Mouse (Mus musculus) kidney, embryonic 16.5 days (tissue): ENCODE measurements around the gene Adamtsl3. TPM values are rescaled to one million over a fixed set of nuclear protein-coding genes. Genes with fewer than 3 reads are reported as not detected.

ENCODE experiments used
- ATAC-seq: fragments of 200-750 bp; cut with Nextera tagmentation; 2 replicates; pipeline ENCODE4 v1.8.0; 2017; ENCODE audit warnings: moderate TSS enrichment; ENCODE audit not compliant: low FRiP score, low TSS enrichment
- H3K27ac ChIP-seq: fragments of 300-500 bp; sonication (generic); 2 replicates; pipeline ENCODE4 v1.5.1; 2014; ENCODE audit warnings: low read length
- H3K27me3 ChIP-seq: fragments of 300-500 bp; sonication (generic); 2 replicates; pipeline ENCODE4 v1.6.1; 2014; ENCODE audit warnings: low read length, control low read depth, mixed read lengths; ENCODE audit not compliant: insufficient read depth
- H3K36me3 ChIP-seq: fragments of 300-500 bp; sonication (generic); 2 replicates; pipeline ENCODE4 v1.6.1; 2014; ENCODE audit warnings: low read length, control low read depth, mixed read lengths; ENCODE audit not compliant: insufficient read depth
- H3K4me1 ChIP-seq: fragments of 300-500 bp; sonication (generic); 2 replicates; pipeline ENCODE4 v1.6.1; 2014; ENCODE audit warnings: low read length, control low read depth, mixed read lengths; ENCODE audit not compliant: insufficient read depth
- H3K4me2 ChIP-seq: fragments of 300-500 bp; sonication (generic); replicated peaks from 2 replicates; pipeline ENCODE4 v1.6.1; 2014; ENCODE audit warnings: low read depth, low read length
- H3K4me3 ChIP-seq: fragments of 300-500 bp; sonication (generic); 2 replicates; pipeline ENCODE4 v1.5.1; 2014; ENCODE audit warnings: mild to moderate bottlenecking, low read length
- H3K9ac ChIP-seq: fragments of 300-500 bp; sonication (generic); replicated peaks from 2 replicates; pipeline ENCODE4 v1.6.1; 2014; ENCODE audit warnings: low read length
- H3K9me3 ChIP-seq: fragments of 300-500 bp; sonication (generic); 2 replicates; pipeline ENCODE4 v1.6.1; 2016; ENCODE audit warnings: low read length, control low read depth
- WGBS: fragments of 180-500 bp; shearing (Covaris S2); extraction: QIAGEN DNeasy Blood & Tissue Kit; methylation state at CpG from one replicate; pipeline ENCODE4 v1.1.7; 2014; 5-methylcytosine and 5-hydroxymethylcytosine counted together
- polyA plus RNA-seq: library from polyadenylated mRNA; unstranded; fragments of >200 nt; fragmentation: Nextera tagmentation; extraction: Ambion mirVana; gene quantifications from 2 replicates; pipeline ENCODE4 v1.2.1, GENCODE M21; 2015

Gene Adamtsl3
- polyA plus RNA-seq, 1 experiment from 2014 or later = 0.47 TPM

DNA sequence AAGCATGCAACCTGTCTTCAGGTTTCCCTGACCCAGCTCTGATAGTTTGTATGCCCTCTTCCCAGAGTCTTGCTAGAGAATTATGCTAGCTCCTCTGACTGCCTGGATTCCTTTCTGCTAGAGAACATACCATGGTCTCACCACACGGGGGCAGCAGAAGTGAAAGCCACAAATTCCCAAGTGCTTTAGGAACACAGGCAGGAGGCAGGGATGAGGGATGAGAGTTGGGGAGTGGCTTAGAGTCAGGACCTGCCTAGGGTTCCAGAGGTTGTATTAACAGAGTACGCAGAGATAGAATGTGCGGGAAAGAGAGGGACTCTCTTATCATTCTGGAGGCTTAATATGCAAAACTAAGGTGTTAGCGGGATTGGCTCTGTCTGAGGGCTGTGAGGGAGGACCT lies 168.6 kb downstream of the Adamtsl3 start:
- ATAC-seq = peak; percentile 61; the same call in 1 of the 2 replicates
- Histone ChIP-seq H3K36me3 (no peaks in the 10 kb centered on the region), H3K4me2 (no peak overlapping the region), H3K27ac (no peak overlapping the region), H3K4me1 (no peaks in the 10 kb centered on the region), H3K27me3 (no peaks in the 10 kb centered on the region), H3K4me3 (no peak overlapping the region), H3K9ac (no peak overlapping the region), H3K9me3 (no peaks in the 10 kb centered on the region)
- 32% methylated on average over 4 of the region's 4 CpGs for WGBS

DNA sequence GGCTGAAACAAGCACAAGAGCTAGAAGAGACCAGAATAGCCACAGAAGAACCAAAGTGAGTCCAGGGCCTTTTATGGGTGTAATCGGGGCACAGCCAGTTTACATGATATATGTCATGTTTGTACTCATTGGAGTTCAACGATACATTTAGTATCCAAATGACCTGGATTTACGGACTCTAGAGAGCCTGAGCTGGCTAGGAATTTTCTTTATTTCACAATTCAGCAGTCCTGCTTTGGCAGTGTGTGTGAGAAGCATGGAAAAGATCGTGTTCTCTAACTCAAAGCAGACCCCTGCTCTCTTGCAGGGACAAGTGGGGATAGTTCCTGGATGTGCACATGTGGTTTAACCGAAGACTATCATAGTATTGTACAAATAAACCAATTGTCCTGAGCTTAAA lies 195.1 kb downstream of the Adamtsl3 start:
- H3K4me2 ChIP-seq = no peak overlapping the region
- WGBS = 43% methylated on average over 5 of the region's 5 CpGs
- no peaks in the 10 kb centered on the region for H3K9me3 ChIP-seq
- H3K36me3 ChIP-seq = no peaks in the 10 kb centered on the region
- H3K4me1 ChIP-seq = peaks cover 2% of the 10 kb centered on the region; the same call in 1 of the 2 replicates
- no peak overlapping the region for H3K4me3 ChIP-seq
- H3K9ac ChIP-seq = no peak overlapping the region
- ATAC-seq = no peak
- no peak overlapping the region for H3K27ac ChIP-seq
- H3K27me3 ChIP-seq = 0 out of 2 replicates have a peak, but pooled peaks cover 3% of the 10 kb centered on the region

DNA sequence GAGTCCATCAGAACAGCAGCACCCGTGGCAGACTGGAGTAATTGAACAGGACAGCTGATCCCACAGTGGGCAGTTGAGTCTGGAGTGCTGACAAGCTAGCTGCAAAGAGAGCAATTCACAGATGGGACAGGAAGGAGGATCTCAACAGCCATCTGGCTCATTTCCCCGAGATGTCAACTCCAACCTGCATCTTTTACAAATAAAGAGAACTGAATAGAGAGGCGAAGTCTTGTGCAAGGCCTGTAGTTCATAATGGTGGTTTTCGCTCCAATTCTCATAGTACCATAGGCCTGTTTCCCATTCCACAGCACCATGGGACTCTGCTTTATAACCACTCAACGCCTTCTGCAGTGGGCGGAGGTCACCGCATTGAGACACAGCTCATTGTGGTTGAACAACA lies 195.9 kb downstream of the Adamtsl3 start:
- peaks cover 2% of the 10 kb centered on the region; the same call in 1 of the 2 replicates for H3K4me1 ChIP-seq
- H3K9me3 ChIP-seq = no peaks in the 10 kb centered on the region
- 0 out of 2 replicates have a peak, but pooled peaks cover 3% of the 10 kb centered on the region for H3K27me3 ChIP-seq
- no peak overlapping the region for H3K4me2 ChIP-seq
- H3K27ac ChIP-seq = no peak overlapping the region
- H3K4me3 ChIP-seq = no peak overlapping the region
- ATAC-seq = no peak
- no peak overlapping the region for H3K9ac ChIP-seq
- no peaks in the 10 kb centered on the region for H3K36me3 ChIP-seq
- 81% methylated on average over 7 of the region's 7 CpGs for WGBS

DNA sequence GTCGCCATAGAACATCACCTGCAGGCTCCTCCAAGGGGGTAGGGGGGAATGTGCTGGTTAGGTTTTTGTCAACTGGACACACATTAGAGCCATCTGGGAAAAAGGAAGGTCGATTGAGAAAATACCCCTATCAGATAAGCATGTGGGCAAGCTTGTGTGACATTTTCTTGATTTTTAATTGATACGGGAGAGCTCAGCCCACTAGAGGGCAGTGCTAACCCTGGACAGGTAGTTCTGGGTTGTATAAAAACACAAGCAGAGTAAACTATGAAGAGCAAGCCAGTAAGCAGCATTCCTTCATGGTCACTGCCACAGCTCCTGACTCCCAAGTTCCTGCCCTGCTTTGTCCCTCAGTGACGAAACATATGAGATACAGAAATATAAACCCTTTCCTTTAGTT lies 197.7 kb downstream of the Adamtsl3 start:
- Histone ChIP-seq H3K9me3 (no peaks in the 10 kb centered on the region), H3K27me3 (0 out of 2 replicates have a peak, but pooled peaks cover 3% of the 10 kb centered on the region), H3K4me1 (peaks cover 2% of the 10 kb centered on the region; the same call in 1 of the 2 replicates), H3K9ac (no peak overlapping the region), H3K4me3 (no peak overlapping the region), H3K36me3 (no peaks in the 10 kb centered on the region), H3K27ac (no peak overlapping the region), H3K4me2 (no peak overlapping the region)
- 78% methylated on average over 4 of the region's 4 CpGs for WGBS
- ATAC-seq = no peak

DNA sequence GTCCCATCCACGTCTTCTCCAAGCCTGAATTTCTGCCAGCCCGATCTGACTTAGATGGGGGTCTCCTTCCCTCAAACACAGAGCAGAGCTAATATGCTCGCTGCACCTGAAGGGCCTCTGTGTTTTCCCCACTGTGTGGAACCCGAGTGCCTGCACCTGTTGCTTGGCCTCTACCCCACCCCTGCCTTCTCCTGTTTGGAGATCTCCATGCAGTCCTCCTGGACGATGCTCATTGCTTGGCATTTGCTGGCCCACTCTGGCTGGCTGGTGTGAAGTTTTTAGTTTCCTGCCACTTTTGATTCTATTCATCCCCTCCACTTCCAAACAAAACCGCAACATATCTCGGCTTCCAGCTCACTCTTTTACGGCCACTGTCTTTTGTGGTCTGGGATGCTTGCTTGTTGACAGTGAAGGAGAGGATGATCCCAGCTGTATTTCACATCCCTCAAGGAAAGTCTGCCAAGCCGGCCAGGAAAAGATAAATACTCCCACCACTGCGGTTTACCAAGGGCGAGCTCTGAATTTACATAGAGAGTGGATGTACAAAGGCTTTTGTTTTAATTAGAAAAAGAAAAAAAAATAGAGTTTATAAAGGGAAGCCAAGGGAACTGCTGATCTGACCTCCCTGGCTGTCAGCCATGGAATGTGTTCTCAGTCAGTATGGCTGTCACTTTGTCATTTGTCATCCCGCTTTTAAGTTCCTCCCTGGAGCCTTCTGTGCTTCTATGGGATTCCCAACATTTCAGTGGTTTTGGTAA lies 198.4 kb downstream of the Adamtsl3 start:
- H3K27me3 ChIP-seq = 0 out of 2 replicates have a peak, but pooled peaks cover 3% of the 10 kb centered on the region
- H3K9me3 ChIP-seq = no peaks in the 10 kb centered on the region
- H3K4me1 ChIP-seq = peaks cover 2% of the 10 kb centered on the region; the same call in 1 of the 2 replicates
- ATAC-seq = peak; percentile 89
- H3K4me2 ChIP-seq = no peak overlapping the region
- no peak overlapping the region for H3K9ac ChIP-seq
- no peak overlapping the region for H3K27ac ChIP-seq
- H3K4me3 ChIP-seq = no peak overlapping the region
- no peaks in the 10 kb centered on the region for H3K36me3 ChIP-seq
- 39% methylated on average over 12 of the region's 12 CpGs for WGBS

DNA sequence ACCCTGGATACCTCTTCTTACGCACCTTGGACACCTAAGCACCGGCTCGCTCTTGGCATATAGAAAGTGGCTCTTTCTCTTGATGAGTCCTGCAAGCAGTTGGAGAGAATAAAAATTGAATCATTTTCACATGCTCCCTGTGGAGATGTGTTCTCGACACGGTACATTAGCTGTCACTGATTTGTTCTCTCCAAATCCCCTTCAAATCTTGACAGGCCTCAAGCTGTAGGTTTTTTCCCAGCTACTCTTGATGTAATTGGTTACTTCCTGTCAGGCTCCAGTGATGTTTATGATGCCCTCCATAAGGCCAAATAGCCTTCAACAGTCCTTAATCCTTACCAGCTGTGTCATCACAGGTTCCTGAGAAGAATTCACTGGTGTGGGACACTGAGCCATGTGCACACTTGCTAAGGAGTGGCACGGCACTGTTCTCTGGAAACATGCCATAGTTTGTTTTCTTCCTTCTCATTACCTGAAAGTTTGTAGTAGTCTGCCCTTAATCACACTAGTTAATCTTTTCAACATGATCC lies 209.0 kb downstream of the Adamtsl3 start:
- Histone ChIP-seq H3K27me3 (no peaks in the 10 kb centered on the region), H3K4me2 (no peak overlapping the region), H3K9ac (no peak overlapping the region), H3K36me3 (no peaks in the 10 kb centered on the region), H3K4me3 (no peak overlapping the region), H3K4me1 (no peaks in the 10 kb centered on the region), H3K9me3 (no peaks in the 10 kb centered on the region), H3K27ac (no peak overlapping the region)
- WGBS = 64% methylated on average over 6 of the region's 6 CpGs
- no peak for ATAC-seq

DNA sequence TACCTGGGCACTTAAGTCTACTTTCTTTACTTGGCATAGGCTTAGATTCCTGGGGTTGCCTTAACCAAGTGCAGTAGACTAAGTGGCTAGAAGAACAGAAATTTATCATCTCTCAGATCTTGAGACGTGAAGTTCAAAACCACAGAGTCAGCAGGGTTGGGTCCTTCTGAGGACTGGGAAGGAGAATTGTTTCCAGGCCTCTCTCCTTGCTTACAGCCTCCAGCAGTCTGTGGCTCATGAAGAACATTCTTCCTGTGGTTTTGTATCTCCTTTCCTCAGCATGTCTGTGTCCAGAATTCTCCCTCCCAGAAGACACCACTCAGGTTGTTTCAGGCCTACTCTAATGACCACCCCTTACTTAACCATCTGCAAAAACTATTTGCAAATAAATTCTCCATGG lies 216.5 kb downstream of the Adamtsl3 start:
- H3K4me3 ChIP-seq = no peak overlapping the region
- H3K36me3 ChIP-seq = no peaks in the 10 kb centered on the region
- H3K9ac ChIP-seq = no peak overlapping the region
- no peaks in the 10 kb centered on the region for H3K9me3 ChIP-seq
- H3K27me3 ChIP-seq = no peaks in the 10 kb centered on the region
- H3K4me1 ChIP-seq = no peaks in the 10 kb centered on the region
- H3K4me2 ChIP-seq = no peak overlapping the region
- no peak for ATAC-seq
- no peak overlapping the region for H3K27ac ChIP-seq
- 65% methylated on average over 1 of the region's 1 CpGs for WGBS

DNA sequence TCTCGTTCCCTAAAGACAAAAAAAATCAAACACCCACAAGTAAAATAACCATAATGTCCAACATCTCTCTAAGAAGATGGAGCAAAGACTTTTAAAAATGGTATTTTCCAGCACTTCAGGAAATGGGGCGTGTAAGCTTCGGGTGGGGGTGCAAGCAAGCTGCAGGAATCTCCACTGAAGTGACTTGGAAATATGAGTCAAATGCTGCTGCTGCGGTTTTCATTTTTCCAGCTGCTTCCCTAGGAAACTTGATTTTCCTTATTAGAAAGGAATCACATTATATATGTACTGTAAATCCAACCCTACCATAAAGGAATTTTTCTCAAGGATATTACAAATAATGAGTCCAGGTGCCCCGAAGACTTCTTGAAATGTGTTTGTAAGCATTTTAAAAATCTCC lies 220.3 kb downstream of the Adamtsl3 start:
- Histone ChIP-seq H3K36me3 (no peaks in the 10 kb centered on the region), H3K27me3 (no peaks in the 10 kb centered on the region), H3K27ac (no peak overlapping the region), H3K4me1 (no peaks in the 10 kb centered on the region), H3K4me3 (no peak overlapping the region), H3K4me2 (no peak overlapping the region), H3K9me3 (no peaks in the 10 kb centered on the region), H3K9ac (no peak overlapping the region)
- WGBS = 72% methylated on average over 5 of the region's 5 CpGs
- no peak for ATAC-seq

DNA sequence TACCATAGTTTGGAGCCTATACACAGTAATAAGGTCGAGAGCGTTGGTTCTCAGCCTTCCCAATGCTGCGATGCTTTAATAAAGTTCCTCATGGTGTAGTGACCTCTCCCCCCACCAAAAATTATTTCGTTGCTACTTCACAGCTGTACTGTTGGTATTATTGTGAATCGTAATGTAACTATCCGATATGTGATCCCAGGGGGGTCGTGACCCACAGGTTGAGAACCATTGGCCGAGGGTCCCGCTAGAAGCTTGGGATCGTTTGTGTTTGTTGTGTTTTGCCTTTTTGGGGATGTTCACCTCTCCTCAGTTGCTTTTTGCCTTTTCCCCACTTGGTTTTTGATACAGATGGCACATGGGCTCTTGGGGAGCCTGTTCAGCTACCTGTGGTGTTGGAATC lies 220.9 kb downstream of the Adamtsl3 start:
- whole genome bisulfite sequencing = 89% methylated on average over 10 of the region's 10 CpGs
- no peak overlapping the region for H3K27ac ChIP-seq
- no peak overlapping the region for H3K4me2 ChIP-seq
- no peaks in the 10 kb centered on the region for H3K36me3 ChIP-seq
- no peak overlapping the region for H3K9ac ChIP-seq
- H3K27me3 ChIP-seq = no peaks in the 10 kb centered on the region
- H3K9me3 ChIP-seq = no peaks in the 10 kb centered on the region
- H3K4me3 ChIP-seq = no peak overlapping the region
- H3K4me1 ChIP-seq = no peaks in the 10 kb centered on the region
- ATAC-seq = no peak

DNA sequence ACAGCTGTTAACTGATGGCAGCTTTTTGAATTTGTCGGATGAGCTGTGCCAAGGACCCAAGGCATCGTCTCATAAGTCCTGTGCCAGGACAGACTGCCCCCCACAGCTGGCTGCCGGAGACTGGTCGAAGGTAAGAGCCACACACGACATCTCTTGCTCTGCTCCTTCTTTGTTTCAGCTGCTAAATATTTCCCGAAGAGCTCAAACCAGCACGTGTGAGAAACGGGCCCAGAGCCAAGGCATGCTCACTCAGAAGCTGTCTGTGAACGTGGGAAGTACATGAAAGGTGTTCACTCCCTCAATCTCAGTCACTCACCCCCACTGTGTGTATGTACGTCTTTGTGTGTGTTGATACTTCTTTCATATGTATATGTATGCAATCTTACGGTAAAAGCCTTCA lies 221.6 kb downstream of the Adamtsl3 start:
- no peak overlapping the region for H3K4me3 ChIP-seq
- H3K9me3 ChIP-seq = no peaks in the 10 kb centered on the region
- H3K4me2 ChIP-seq = no peak overlapping the region
- no peak for ATAC-seq
- H3K27ac ChIP-seq = no peak overlapping the region
- no peaks in the 10 kb centered on the region for H3K4me1 ChIP-seq
- no peaks in the 10 kb centered on the region for H3K36me3 ChIP-seq
- no peaks in the 10 kb centered on the region for H3K27me3 ChIP-seq
- 82% methylated on average over 11 of the region's 11 CpGs for WGBS
- no peak overlapping the region for H3K9ac ChIP-seq
